8 mouse cellular contexts compared by ENCODE assay signal in genomic region chr4:131409805-131410204, GRCm38 (mm10).
A peak's percentile ranks its signal among the peaks of the same experiment; 100 is the strongest.
DNase-seq lines count a peak whose midpoint lies in the region; TF ChIP-seq lines count a peak whose summit lies in the region.

No protein-coding gene starts in this region.

- no peak overlapping the region for H3K27ac ChIP-seq in cerebellum, adult 2 months (ENCODE audit: insufficient read depth, low read length)

- no peak for TF ChIP-seq POLR2A in cerebellum, adult 2 months (IDR thresholded peaks at IDR 0.05; ENCODE audit: borderline replicate concordance, insufficient read depth, low read length)
- TF ChIP-seq POLR2A in lung, adult 2 months (IDR thresholded peaks at IDR 0.05; ENCODE audit: borderline replicate concordance, extremely low read depth, low read depth, low read length): no peak

- peak; percentile 27 to 47 for DNase-seq in cerebellum, adult 2 months
- no peak for DNase-seq in cerebellum, adult 9-11 months
- DNase-seq in left cerebral cortex, postnatal 4 days: peak; percentile 70
- DNase-seq in left cerebral cortex, adult 11 months (ENCODE audit: low spot score): no peak
- DNase-seq in adrenal gland, postnatal 25 days: peak; percentile 73
- peak; percentile 70 for DNase-seq in heart, postnatal 4 days
- DNase-seq in lung, adult 2 months: peak; percentile 23
- peak; percentile 86 for DNase-seq in testis, postnatal 10 days (ENCODE audit: low spot score)

- intact Hi-C loops in left cerebral cortex, postnatal 4 days (cut with DNase I): no loop called here

- 44% methylated on average over 3 of the region's 3 CpGs for WGBS in cerebellum, adult 2 months
- WGBS in lung, adult 2 months: 26% methylated on average over 3 of the region's 3 CpGs

- no peaks in the 10 kb centered on the region for H3K27me3 ChIP-seq in cerebellum, adult 2 months (ENCODE audit: control insufficient read depth, insufficient read depth, low read length)

- TF ChIP-seq CTCF in cerebellum, adult 2 months (IDR thresholded peaks at IDR 0.05; ENCODE audit: borderline replicate concordance, insufficient read depth, low read depth, low read length): peak; percentile 61
- TF ChIP-seq CTCF in lung, adult 2 months (IDR thresholded peaks at IDR 0.05; ENCODE audit: insufficient read depth, low read length): peak; percentile 51

- 0 out of 2 replicates have a peak, but pooled peaks cover 2% of the 10 kb centered on the region for H3K4me1 ChIP-seq in cerebellum, adult 2 months (ENCODE audit: control insufficient read depth, insufficient read depth, low read length)
- no peaks in the 10 kb centered on the region for H3K4me1 ChIP-seq in lung, adult 2 months (ENCODE audit: control insufficient read depth, insufficient read depth, low read length)

- H3K4me3 ChIP-seq in cerebellum, adult 2 months (replicated peaks; ENCODE audit: insufficient read depth, low read depth, low read length): no peak overlapping the region
- H3K4me3 ChIP-seq in lung, adult 2 months (replicated peaks; ENCODE audit: extremely low read depth, low read depth, low read length): no peak overlapping the region

Comparison
In these comparisons a context has a peak if more than half of its experiments do, and no peak if none do; other contexts are left out.
1. DNase-seq: peak in cerebellum, adult 2 months (2 of 2), left cerebral cortex, postnatal 4 days (single experiment), adrenal gland, postnatal 25 days (single experiment), heart, postnatal 4 days (single experiment), lung, adult 2 months (single experiment) and testis, postnatal 10 days (single experiment); none in cerebellum, adult 9-11 months (single experiment) and left cerebral cortex, adult 11 months (single experiment).